Mouse (Mus musculus) gastrocnemius, adult 8-10 months (tissue): ENCODE results near the gene Lrrc25. TPM values are rescaled to one million over a fixed set of nuclear protein-coding genes. Genes with fewer than 3 reads are reported as not detected.

Experiments
- DNase-seq, 2 experiments: peaks; one replicate each; pipeline ENCODE4 v3.0.0; 2022; ENCODE audit warnings: low spot score in 2 of 2
- total RNA-seq, 4 experiments: library from RNA; stranded (reverse); gene quantifications; 2 replicates each; pipeline ENCODE4 v1.2.4; 2022

Gene Lrrc25
- total RNA-seq, 4 experiments from 2014 or later: 0.17 to 0.49 (median 0.22) TPM; not detected in 1

GRCm38 (mm10) chr8:70615281-70615680 lies 674 bp upstream of the Lrrc25 start:
- no peak for DNase-seq

DNA sequence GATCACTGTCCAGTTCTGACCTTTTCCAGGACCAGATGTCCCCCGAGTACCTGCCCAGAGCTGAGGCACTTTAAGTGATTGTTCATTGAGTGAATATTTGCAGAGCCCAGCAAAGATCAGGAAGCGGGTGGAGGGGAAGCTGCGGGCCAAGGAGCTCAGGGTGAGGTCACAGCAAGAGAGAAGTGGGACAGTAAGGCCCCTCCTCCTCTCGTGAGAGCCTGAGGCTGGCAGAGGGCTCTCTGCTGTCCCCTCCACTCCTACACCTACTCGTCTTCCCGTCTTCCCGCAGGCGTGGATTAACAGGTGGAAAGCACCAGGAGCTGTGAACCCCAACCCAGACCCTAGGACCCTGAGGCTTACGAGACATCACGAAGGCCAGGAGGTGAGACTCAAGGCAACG lies 690 bp downstream of the Lrrc25 start:
- DNase-seq: no peak

DNA sequence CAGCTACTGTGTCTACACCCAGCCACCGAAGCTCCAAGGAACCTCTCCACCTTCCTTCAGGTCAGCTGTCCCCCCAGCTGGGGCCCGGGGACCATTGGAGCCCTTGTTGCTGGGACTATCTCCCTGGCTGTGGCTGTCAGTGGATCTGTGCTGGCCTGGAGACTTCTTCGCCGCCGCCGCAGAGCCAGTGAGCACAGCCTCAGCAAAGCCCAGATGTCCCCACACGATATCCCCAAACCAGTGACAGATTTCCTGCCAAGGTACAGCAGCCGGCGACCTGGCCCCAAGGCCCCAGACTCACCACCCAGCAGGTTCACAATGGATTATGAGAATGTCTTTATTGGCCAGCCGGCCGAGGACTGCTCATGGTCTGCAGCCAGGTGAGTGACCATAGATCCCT lies 2.0 kb downstream of the Lrrc25 start:
- DNase-seq: no peak

- no peak for DNase-seq
These were observed 3.0 kb downstream of the Lrrc25 start for GRCm38 (mm10) chr8:70618888-70619334.

- no peak for DNase-seq
These were observed 6.3 kb downstream of the Lrrc25 start for GRCm38 (mm10) chr8:70622220-70622619.

DNA sequence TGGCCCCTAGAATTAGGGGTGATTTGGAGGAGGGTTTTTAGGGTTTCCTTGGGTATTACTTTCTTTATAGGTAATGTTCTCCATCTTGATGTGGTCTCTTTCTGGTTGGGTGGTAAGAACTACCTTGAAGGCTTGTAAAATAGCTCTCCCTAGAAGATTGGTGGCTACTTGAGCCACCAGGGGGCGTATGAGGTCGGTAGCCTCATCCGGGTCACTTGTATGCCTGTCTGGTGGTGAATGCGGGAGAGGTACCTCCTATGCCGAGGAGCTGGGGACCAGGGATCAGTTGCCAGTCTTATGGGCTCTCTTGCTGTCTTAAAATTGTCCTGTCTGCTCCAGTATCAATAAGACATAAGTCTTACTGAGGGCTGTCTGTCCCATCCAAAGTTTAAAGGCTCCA lies 9.1 kb downstream of the Lrrc25 start:
- peak; percentile 48 to 58 for DNase-seq

DNA sequence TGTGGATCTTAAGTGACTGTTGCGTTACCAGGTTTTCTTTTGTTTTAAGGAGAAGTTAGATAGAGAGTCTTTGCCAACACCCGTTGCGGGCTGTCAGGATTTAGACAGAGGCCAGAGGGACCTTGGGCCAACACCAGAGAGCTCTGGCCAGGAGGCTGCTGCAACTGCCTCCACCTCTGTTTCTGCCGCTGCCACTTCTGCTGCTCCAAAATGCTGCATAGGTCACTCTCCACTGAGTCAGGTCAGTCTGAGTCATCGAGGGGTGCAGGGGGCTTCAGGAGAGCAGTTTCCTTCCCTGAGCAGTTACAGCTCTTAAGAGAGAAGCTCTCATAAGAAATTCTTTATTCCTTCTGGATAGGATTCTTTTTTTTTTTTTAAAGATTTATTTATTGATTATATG lies 11.1 kb downstream of the Lrrc25 start:
- no peak for DNase-seq

GRCm38 (mm10) chr8:70628986-70629490 lies 13.1 kb downstream of the Lrrc25 start:
- DNase-seq: no peak

GRCm38 (mm10) chr8:70629574-70630531 lies 13.9 kb downstream of the Lrrc25 start:
- DNase-seq: peak; percentile 83 to 88

DNA sequence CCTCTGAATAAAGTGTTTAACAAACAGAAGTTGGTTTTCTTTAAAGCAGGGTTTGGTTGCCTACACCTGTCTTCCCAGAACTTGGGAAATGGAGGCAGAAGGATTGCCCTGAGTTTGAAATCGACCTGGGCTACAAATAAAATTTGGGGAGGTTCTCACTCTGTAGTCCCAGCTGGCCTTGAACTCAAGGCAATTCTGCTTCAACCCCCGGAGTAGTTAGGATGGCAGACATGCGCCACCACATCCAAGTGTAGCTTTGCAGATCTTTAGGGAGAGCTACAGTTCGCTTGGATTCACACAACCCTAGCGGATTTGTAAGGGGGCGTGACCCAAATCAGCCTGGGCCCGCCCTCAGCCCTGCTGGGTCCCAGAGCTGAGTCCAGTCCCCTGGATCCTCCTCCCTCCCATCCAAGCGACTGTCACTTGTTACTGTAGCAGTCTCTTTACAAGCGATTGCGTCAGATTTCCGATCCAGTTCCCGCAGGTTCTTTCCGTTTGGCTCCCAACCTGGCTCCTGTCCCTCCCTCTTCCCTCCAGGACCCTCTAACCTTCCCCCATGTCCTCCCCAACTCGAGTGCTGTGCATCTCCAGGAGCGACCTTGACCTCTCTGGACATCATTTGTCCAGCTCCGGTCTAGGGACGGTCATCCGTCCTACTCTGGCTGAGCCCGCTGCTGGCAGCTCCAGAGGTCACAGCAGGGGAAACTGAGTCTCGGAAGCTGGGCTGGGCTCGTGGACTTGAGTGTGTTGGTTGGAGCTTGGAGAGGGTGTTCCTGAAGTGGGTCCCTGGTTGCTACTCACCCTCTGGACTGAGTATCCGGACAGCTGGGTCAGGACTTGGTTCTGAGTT lies 14.8 kb downstream of the Lrrc25 start:
- DNase-seq: peak in 1 of 2 experiments; percentile 58

- no peak for DNase-seq
These were observed 15.5 kb downstream of the Lrrc25 start for GRCm38 (mm10) chr8:70631436-70631835.

- no peak for DNase-seq
These were observed 16.5 kb downstream of the Lrrc25 start, which contains the start of gene Gdf15 for GRCm38 (mm10) chr8:70632346-70632892. TSS of gene Gdf15 (minus strand) at chr8:70632456.

DNA sequence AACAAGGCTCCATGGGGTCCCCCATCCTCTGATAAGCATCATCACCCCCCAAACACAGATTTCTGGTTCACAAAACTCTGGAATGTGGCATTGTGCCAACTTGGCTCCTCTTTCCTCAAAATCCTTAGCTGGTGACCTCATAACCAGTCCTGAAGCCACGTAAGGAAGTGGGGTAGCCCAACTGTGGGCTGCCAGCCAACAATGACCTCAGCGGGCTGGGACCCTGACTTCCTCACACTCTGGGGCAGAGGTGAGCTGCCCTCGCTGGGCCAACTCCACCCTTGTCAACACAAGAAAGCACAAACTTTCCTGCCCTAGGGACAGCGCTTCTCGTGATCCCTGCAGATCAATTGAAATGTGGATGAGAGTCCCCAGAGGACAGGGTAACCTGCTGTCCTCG lies 18.1 kb downstream of the Lrrc25 start:
- peak; percentile 41 to 46 for DNase-seq

GRCm38 (mm10) chr8:70635527-70635926 lies 19.6 kb downstream of the Lrrc25 start:
- no peak for DNase-seq

GRCm38 (mm10) chr8:70636838-70637237 lies 20.9 kb downstream of the Lrrc25 start:
- DNase-seq: no peak

DNA sequence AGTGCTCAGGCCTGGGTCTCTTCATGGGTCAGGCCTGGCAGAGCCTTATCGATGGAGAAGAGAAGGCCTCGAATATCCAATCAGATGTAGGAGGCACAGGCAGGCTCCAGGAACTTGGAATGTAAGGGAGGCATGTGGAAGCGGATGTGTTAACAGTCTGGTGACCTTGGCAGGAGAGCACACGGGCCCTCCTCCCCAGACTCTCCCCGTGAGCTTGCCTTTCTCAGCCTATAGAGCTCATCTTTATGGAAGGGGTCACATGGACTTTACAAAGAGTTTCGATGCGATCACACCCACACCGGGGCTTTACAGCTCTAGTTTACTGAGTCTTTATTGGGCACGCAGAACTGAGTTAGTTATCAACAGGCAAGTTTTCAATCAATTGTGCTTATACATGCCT lies 22.8 kb downstream of the Lrrc25 start:
- DNase-seq: no peak

- DNase-seq: no peak
These were observed 27.1 kb downstream of the Lrrc25 start for GRCm38 (mm10) chr8:70643019-70643418.

- no peak for DNase-seq
These were observed 28.1 kb downstream of the Lrrc25 start for GRCm38 (mm10) chr8:70644065-70644464.

DNA sequence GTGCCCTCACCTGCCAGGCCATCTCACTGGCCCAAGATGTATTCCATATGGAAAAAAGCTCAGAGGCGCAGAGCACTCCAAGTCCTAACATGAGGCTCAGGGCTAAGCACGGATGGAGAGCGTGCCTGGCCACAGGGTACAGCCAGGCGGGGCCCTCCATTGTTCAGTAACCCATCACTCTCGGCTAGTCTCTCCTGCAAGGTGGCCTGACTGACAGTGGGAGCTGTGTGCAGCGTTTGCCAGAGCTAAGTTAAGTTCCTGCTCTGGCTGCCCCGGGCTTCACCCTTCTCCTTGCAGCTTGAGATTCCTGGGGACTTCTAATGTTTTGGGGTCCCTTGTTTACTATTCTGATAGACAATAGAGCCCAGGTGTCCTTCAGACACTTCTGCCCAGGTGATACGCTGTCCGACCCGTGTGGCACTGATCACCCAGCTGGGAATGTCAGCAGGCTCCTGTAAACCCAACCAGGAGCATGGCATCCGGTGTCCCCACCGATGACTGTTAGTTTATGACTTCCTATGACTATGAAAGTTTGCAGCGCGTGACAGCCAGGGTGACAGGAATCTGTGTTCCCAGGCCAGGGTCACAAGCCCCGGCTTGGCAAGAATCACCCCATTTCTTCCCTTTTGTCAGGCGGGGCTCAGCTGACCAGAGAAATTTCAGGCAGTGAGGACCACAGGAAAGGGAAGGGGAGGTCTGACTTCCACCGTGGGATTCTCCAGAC lies 29.7 kb downstream of the Lrrc25 start:
- DNase-seq: no peak

- no peak for DNase-seq
These were observed 30.4 kb downstream of the Lrrc25 start for GRCm38 (mm10) chr8:70646369-70646768.

- no peak for DNase-seq
These were observed 30.8 kb downstream of the Lrrc25 start for GRCm38 (mm10) chr8:70646775-70647174.
